Mouse (Mus musculus) testis, adult 2 months (tissue): ENCODE measurements around the gene Gp9.

Experiments
- CTCF ChIP-seq: fragments of 200-500 bp; IDR thresholded peaks from 2 replicates; pipeline ENCODE4 v1.5.1; 2012; ENCODE audit warnings: low read depth, mild to moderate bottlenecking, inconsistent platforms, low read length, moderate library complexity; ENCODE audit not compliant: control insufficient read depth, insufficient read depth, insufficient replicate concordance
- POLR2A ChIP-seq: fragments of 200-500 bp; IDR thresholded peaks from 2 replicates; pipeline ENCODE4 v1.6.1; 2012; ENCODE audit warnings: low read depth, mild to moderate bottlenecking, inconsistent platforms, low read length, moderate library complexity; ENCODE audit not compliant: control insufficient read depth

DNA sequence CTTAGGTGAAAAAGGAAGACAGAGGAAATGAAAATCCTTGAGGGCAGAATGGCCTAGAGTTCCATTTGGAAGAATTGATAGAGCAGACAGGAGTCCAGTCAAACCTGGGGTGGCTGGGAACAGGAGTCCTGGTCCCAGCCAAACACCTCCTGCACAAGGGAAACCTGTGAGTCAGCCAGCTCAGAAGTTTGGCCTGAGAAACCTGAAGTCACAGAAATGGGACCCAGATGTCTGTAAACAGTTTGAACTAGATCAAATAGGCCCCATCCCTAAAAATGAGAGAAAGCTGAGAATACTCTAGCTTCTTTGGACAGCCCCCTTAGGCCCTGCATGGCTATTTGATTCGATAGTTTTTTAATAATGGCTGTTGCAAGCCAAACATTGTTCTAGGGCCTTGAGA lies 34.8 kb downstream of the Gp9 start:
- TF ChIP-seq CTCF, result no peak
- TF ChIP-seq POLR2A, result no peak
